Mouse (Mus musculus) G1E (cell line): ENCODE data around the gene Fndc3b.

Experiments
- CTCF ChIP-seq: IDR thresholded peaks from 2 replicates; pipeline ENCODE4 v1.5.1; 2012; ENCODE audit warnings: low read depth, low read length, inconsistent platforms, mixed read lengths
- GATA1 ChIP-seq: IDR thresholded peaks from 2 replicates; pipeline ENCODE4 v1.6.1; 2012; ENCODE audit warnings: borderline replicate concordance, low read length, inconsistent platforms, mixed read lengths
- TAL1 ChIP-seq: conservative IDR thresholded peaks from 2 replicates; pipeline ENCODE4 v1.6.1; 2012; ENCODE audit warnings: low read depth, low read length, inconsistent platforms, mixed read lengths

GRCm38 (mm10) chr3:27458416-27458815 lies 252.7 kb downstream of the Fndc3b start:
- no peak for TF ChIP-seq GATA1
- no peak for TF ChIP-seq CTCF
- no peak for TF ChIP-seq TAL1
